Mouse (Mus musculus) neural tube, embryonic 13.5 days (tissue): Measurements from ENCODE around the gene Ttyh2. TPM values are rescaled to one million over a fixed set of nuclear protein-coding genes. Genes with fewer than 3 reads are reported as not detected.

ENCODE experiments used
- ATAC-seq: fragments of 200-750 bp; cut with Nextera tagmentation; 2 replicates; pipeline ENCODE4 v1.8.0; 2017; ENCODE audit warnings: low read depth, mild to moderate bottlenecking, moderate TSS enrichment, moderate library complexity
- H3K27ac ChIP-seq: fragments of 300-500 bp; sonication (generic); replicated peaks from 2 replicates; pipeline ENCODE4 v1.5.1; 2015; ENCODE audit warnings: moderate library complexity, mild to moderate bottlenecking, inconsistent platforms
- H3K27me3 ChIP-seq: fragments of 300-500 bp; sonication (generic); 2 replicates; pipeline ENCODE4 v1.6.1; 2015; ENCODE audit warnings: mild to moderate bottlenecking, inconsistent platforms
- H3K36me3 ChIP-seq: fragments of 300-500 bp; sonication (generic); 2 replicates; pipeline ENCODE4 v1.6.1; 2015; ENCODE audit warnings: mild to moderate bottlenecking, inconsistent platforms
- H3K4me1 ChIP-seq: fragments of 300-500 bp; sonication (generic); replicated peaks from 2 replicates; pipeline ENCODE4 v1.6.1; 2015; ENCODE audit warnings: inconsistent platforms
- H3K4me2 ChIP-seq: fragments of 300-500 bp; sonication (generic); 2 replicates; pipeline ENCODE4 v1.6.1; 2015; ENCODE audit warnings: inconsistent platforms, mild to moderate bottlenecking, moderate library complexity
- H3K4me3 ChIP-seq: fragments of 300-500 bp; sonication (generic); 2 replicates; pipeline ENCODE4 v1.5.1; 2015; ENCODE audit warnings: mild to moderate bottlenecking, inconsistent platforms
- H3K9ac ChIP-seq: fragments of 300-500 bp; sonication (generic); 2 replicates; pipeline ENCODE4 v1.6.1; 2015; ENCODE audit warnings: moderate library complexity, mild to moderate bottlenecking, inconsistent platforms
- H3K9me3 ChIP-seq: fragments of 300-500 bp; sonication (generic); 2 replicates; pipeline ENCODE4 v1.6.1; 2016; ENCODE audit warnings: inconsistent platforms
- WGBS: fragments of 180-500 bp; shearing (Covaris S2); methylation state at CpG from one replicate; pipeline ENCODE4 v1.1.7; 2015; 5-methylcytosine and 5-hydroxymethylcytosine counted together
- polyA plus RNA-seq: library from polyadenylated mRNA; unstranded; fragments of >200 nt; fragmentation: Nextera tagmentation; extraction: Ambion mirVana; gene quantifications from 2 replicates; pipeline ENCODE4 v1.2.1, GENCODE M21; 2015

The Ttyh2 gene
- polyA plus RNA-seq, 1 experiment from 2014 or later, result 38.8 TPM

DNA sequence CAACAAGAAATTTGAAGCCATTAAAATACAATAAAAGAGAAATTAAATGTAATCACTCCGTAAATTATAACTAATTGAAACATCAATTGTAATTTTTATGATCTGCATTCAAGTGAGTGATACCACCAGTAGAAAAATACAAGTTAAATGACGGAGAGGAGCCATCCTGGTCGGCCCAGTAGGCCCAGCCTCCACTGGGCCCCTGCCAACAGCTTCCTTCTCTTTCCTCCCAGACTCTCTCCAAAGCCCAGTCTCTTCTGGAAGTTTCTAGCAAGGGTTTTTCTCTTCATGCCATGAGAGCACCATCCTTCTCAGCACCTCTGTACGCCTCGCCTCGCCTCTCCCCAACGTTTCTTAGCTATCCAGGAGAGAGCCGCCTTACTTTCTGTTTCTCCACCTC, 34.1 kb upstream of the Ttyh2 start:
- ATAC-seq, result no peak
- Histone ChIP-seq H3K4me2 (no peak overlapping the region), H3K36me3 (no peaks in the 10 kb centered on the region), H3K4me1 (peaks cover 27% of the 10 kb centered on the region), H3K4me3 (no peak overlapping the region), H3K27ac (no peak overlapping the region), H3K9me3 (0 out of 2 replicates have a peak, but pooled peaks cover under 1% of the 10 kb centered on the region), H3K9ac (no peak overlapping the region), H3K27me3 (peaks cover 24% of the 10 kb centered on the region)
- WGBS, result 80% methylated on average over 8 of the region's 8 CpGs

DNA sequence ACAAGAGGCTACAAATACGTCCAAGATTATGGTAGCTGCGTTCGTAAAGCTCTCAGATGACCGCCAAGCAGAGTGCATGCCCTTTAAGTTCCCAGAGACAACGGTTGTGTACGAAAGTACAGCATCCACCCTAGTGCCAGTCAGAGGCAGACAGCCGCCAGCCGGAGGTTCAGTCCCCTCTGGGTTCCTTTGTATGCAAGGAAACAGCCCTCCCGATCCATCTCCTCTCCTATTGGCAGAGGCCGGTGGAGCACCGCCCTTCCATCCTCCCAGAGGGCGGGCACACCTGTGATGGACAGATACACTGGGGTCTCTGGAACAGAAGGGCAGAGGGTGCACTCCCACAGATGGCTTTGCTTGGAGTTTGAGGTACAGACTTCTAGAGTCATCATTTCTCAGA, 33.0 kb upstream of the Ttyh2 start:
- Histone ChIP-seq H3K27ac (no peak overlapping the region), H3K4me1 (peaks cover 18% of the 10 kb centered on the region), H3K4me3 (no peak overlapping the region), H3K9ac (no peak overlapping the region), H3K4me2 (no peak overlapping the region), H3K36me3 (no peaks in the 10 kb centered on the region), H3K9me3 (0 out of 2 replicates have a peak, but pooled peaks cover 6% of the 10 kb centered on the region), H3K27me3 (peaks cover 23% of the 10 kb centered on the region)
- no peak for ATAC-seq
- 62% methylated on average over 12 of the region's 12 CpGs for WGBS

DNA sequence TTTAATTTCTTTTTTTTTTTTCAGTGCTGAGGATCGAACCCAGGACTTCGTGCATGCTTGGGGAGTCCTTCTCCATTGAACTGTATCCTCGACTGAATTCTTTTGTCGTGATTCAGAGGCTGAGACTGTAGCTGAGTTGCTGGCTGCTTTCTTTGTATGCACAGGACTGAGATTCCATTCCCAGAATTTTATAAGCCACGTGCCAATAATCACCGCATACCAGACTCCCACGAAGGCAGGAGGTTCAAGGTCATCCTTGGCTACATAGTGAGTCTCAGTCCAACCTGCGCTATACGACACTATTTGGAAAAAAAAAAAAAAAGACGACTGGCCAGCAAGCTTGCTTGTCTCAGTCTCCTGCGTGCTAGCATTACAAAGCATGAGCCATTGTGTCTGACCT, 32.3 kb upstream of the Ttyh2 start:
- 0 out of 2 replicates have a peak, but pooled peaks cover 6% of the 10 kb centered on the region for H3K9me3 ChIP-seq
- H3K27me3 ChIP-seq, result peaks cover 16% of the 10 kb centered on the region
- 85% methylated on average over 11 of the region's 11 CpGs for WGBS
- no peak overlapping the region for H3K9ac ChIP-seq
- no peak overlapping the region for H3K27ac ChIP-seq
- H3K4me3 ChIP-seq, result no peak overlapping the region
- H3K36me3 ChIP-seq, result no peaks in the 10 kb centered on the region
- H3K4me1 ChIP-seq, result peaks cover 14% of the 10 kb centered on the region
- no peak for ATAC-seq
- no peak overlapping the region for H3K4me2 ChIP-seq

DNA sequence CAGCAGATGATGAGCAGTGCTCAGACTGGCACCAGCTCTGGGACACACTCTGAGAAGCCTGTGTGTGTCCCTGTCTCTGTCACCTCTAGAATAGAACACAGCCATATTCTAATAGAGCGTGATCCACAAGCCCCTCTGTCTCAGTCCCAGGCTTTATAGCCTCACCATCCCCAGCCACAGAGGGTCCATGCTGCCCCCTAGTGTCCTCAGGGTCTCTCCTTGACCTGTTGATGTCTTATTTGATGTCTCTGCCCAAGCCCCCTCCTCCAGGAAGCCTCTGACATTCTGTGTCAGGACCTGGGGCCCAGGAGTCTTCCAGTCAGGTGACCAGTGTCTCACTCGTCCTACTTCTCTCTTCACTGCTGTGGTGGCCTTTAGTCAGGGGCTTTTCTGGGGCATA, 31.1 kb upstream of the Ttyh2 start:
- H3K27ac ChIP-seq, result no peak overlapping the region
- ATAC-seq, result no peak
- H3K27me3 ChIP-seq, result peaks cover 9% of the 10 kb centered on the region
- H3K9me3 ChIP-seq, result 0 out of 2 replicates have a peak, but pooled peaks cover 6% of the 10 kb centered on the region
- no peaks in the 10 kb centered on the region for H3K36me3 ChIP-seq
- H3K4me1 ChIP-seq, result peaks cover 14% of the 10 kb centered on the region
- no peak overlapping the region for H3K4me3 ChIP-seq
- 54% methylated on average over 2 of the region's 2 CpGs for WGBS
- no peak overlapping the region for H3K4me2 ChIP-seq
- no peak overlapping the region for H3K9ac ChIP-seq

DNA sequence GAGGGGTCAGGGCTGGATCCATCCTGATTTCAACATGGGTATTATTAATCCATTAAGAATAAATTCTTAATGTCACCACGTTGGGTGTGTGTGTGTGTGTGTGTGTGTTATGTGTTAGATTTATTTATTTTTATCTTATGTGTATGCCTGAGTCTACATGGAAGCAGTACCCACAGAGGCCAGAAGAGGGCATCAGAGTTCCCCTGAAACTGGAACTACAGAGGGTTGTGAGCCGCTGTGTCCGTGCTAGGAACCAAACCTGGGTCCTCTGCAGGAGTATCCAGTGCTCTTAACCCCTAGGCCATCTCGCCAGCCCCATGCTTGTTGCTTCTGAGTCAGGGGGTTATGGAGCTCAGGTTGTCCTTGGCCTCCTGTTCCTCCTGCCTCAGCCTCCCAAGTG, 25.7 kb upstream of the Ttyh2 start:
- Histone ChIP-seq H3K27ac (no peak overlapping the region), H3K4me1 (peaks cover 10% of the 10 kb centered on the region), H3K4me3 (no peak overlapping the region), H3K9ac (no peak overlapping the region), H3K4me2 (no peak overlapping the region), H3K9me3 (0 out of 2 replicates have a peak, but pooled peaks cover 6% of the 10 kb centered on the region), H3K36me3 (no peaks in the 10 kb centered on the region), H3K27me3 (peaks cover 8% of the 10 kb centered on the region)
- WGBS, result 66% methylated on average over 4 of the region's 4 CpGs
- no peak for ATAC-seq

DNA sequence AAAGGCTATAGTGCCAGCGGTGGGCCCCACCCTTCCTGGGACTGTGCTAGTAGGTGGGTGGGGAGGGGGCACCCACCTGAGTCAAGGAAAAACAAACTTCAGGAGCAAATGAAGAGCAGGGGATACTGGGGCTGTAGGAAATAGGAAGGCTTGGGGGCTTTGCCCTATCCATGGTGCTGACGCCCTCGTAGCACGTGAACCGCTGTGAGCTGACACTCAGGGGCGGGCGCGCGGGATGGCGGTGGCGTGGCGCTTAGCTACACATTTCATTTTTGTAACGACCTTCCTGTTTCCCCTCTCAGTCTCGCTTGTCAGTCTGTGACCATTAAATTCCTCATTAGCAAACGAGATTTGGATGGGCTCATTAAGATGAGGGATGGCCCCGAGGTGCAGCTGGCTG, 22.7 kb upstream of the Ttyh2 start:
- Histone ChIP-seq H3K36me3 (no peaks in the 10 kb centered on the region), H3K4me2 (peak overlapping the region; percentile 37), H3K27me3 (peaks cover 8% of the 10 kb centered on the region), H3K9me3 (no peaks in the 10 kb centered on the region), H3K4me3 (no peak overlapping the region), H3K4me1 (peaks cover 32% of the 10 kb centered on the region), H3K27ac (no peak overlapping the region; the same call in 1 of the 2 replicates), H3K9ac (no peak overlapping the region)
- no peak for ATAC-seq
- WGBS, result 3% methylated on average over 16 of the region's 16 CpGs

DNA sequence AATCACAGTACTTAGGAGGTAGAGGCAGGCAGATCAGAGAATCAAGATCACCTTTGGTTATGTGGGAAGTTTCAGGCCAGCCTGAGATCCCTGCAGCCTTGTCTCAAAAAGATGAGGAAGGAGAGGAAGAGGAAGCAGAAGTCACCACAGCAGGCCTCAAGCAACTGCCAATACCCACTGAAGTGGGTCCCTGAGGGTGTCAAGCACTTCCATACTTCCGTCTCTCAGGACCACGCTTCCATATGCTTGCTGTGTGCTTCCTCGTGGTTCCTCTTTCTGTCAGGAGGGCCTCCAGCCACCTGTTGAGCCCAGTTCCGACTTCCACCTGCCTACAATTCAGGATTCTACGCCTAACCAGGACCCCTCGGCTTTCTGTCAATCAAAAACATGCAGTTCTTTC, 21.6 kb upstream of the Ttyh2 start:
- no peak overlapping the region for H3K4me3 ChIP-seq
- H3K9me3 ChIP-seq, result no peaks in the 10 kb centered on the region
- 82% methylated on average over 6 of the region's 6 CpGs for WGBS
- H3K36me3 ChIP-seq, result no peaks in the 10 kb centered on the region
- peaks cover 36% of the 10 kb centered on the region for H3K4me1 ChIP-seq
- no peak for ATAC-seq
- peaks cover 8% of the 10 kb centered on the region for H3K27me3 ChIP-seq
- H3K4me2 ChIP-seq, result no peak overlapping the region
- H3K9ac ChIP-seq, result no peak overlapping the region
- no peak overlapping the region for H3K27ac ChIP-seq

DNA sequence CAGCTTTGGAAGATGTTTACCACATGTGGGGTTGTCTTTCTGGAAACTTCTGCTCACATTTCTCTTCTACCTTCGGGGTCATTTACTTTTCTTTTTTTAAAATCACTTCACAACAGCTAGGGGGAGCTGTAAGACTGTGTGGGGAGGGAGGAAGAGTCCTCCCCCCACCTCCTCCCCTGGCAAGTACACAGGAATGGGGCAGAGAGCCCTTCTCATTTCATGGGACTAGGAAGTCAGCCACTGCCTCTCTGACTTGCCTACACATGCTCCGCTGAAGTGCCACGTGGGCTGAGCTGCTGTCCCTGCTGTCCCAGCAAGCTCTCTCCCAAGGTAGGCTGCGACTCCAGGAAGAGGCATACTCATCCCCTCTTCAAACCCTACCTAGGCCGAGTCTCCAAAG, 20.7 kb upstream of the Ttyh2 start:
- peaks cover 8% of the 10 kb centered on the region for H3K27me3 ChIP-seq
- H3K9me3 ChIP-seq, result no peaks in the 10 kb centered on the region
- no peak for ATAC-seq
- no peak overlapping the region for H3K9ac ChIP-seq
- no peak overlapping the region for H3K27ac ChIP-seq
- no peak overlapping the region for H3K4me3 ChIP-seq
- H3K36me3 ChIP-seq, result no peaks in the 10 kb centered on the region
- WGBS, result 70% methylated on average over 5 of the region's 5 CpGs
- peaks cover 36% of the 10 kb centered on the region for H3K4me1 ChIP-seq
- H3K4me2 ChIP-seq, result no peak overlapping the region

DNA sequence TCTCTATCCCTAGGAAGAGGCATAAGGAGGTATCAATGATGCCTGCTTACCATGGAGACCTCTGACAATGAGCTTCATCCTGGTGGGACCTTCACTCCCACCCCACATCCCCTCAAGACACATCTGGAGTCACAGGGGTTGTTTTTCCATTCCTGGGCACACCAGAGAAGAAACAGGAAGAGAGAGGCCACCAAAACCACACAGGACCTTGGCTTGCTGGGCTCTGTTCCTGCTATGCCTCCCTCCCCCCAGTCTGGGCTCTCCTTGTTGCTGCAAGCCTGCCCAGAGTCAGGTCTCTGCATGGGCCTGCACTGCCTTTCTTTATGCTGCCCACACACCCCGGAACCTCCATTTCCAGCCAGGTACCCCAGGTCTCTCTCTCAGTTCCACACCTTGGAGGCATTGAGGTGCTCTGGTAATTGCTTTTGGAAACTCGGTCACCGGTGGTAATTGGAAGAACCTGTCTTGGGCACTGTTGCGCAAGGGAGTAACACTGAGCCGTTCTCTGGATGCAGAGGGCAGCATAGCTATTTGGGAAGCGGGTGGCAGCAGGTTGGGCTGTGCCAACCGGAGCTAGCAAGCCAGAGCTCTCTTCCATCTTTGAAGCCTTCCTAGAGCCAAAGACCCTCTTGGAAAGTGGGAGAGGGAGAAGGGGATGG, 19.8 kb upstream of the Ttyh2 start:
- no peaks in the 10 kb centered on the region for H3K36me3 ChIP-seq
- H3K4me2 ChIP-seq, result no peak overlapping the region
- peaks cover 8% of the 10 kb centered on the region for H3K27me3 ChIP-seq
- H3K9ac ChIP-seq, result no peak overlapping the region
- H3K27ac ChIP-seq, result no peak overlapping the region
- ATAC-seq, result no peak
- H3K9me3 ChIP-seq, result no peaks in the 10 kb centered on the region
- peaks cover 36% of the 10 kb centered on the region for H3K4me1 ChIP-seq
- no peak overlapping the region for H3K4me3 ChIP-seq
- 87% methylated on average over 7 of the region's 7 CpGs for WGBS

DNA sequence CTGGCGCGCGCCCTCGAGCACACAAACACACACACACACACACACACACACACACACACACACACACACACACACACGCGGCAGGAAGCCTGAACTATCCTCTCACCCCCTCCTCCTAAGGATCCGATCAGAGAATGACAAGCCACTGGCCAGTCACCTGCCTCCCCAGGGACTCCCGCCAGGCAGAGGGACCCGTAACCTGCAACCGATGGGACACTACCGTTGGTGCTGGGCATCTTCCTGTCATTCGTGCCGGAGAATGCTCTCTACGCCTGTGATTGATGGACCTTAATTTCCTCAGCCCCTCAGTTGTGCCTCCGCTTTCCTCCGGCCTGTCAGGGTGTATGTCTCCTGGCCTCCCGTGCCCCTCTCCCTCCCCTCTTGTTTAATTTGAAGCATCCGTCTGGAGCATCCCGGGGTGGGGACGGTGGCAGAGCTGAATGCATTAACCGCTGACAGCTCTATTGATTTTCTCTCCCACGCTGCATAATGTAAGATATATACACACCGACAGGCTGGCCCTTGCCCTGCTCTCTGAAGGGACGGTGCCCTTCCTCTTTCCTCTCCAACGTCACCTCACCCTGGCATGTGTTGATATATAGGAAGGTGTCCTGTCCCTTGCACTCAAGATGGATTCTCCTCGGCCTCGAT, 18.1 kb upstream of the Ttyh2 start:
- Histone ChIP-seq H3K27me3 (peaks cover 8% of the 10 kb centered on the region), H3K36me3 (no peaks in the 10 kb centered on the region), H3K9me3 (no peaks in the 10 kb centered on the region), H3K4me3 (no peak overlapping the region), H3K27ac (peak overlapping the region; percentile 61), H3K4me2 (peak overlapping the region; percentile 30), H3K4me1 (peaks cover 35% of the 10 kb centered on the region), H3K9ac (peak overlapping the region; percentile 50)
- WGBS, result 21% methylated on average over 23 of the region's 27 CpGs
- ATAC-seq, result peak; percentile 70

DNA sequence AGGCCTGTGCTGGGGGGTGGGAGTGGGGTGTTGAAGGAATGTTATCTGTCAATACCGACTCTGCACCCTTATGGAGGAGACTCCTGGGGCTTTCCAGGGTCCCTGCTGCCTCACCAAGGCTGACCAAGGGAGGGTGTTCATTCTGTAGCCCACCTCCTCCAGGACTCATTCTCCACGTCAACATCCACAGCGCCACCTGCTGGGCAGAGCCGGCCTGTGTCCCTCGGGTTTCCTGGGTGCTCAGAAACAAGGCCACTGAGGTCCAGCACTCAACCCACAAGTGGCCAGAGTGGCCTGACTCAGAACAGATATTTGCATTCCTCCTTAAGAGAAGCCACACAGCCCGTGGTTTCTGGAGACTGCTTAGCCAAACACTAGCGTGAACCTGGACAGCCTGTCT, 17.5 kb upstream of the Ttyh2 start:
- ATAC-seq, result peak; percentile 56
- Histone ChIP-seq H3K36me3 (no peaks in the 10 kb centered on the region), H3K4me3 (no peak overlapping the region), H3K27me3 (peaks cover 8% of the 10 kb centered on the region), H3K27ac (peak overlapping the region; percentile 61), H3K9me3 (no peaks in the 10 kb centered on the region), H3K9ac (0 out of 2 replicates have a peak overlapping the region, but pooled peaks have one; percentile 50), H3K4me2 (peak overlapping the region; percentile 30; the same call in 1 of the 2 replicates), H3K4me1 (peaks cover 29% of the 10 kb centered on the region)
- 18% methylated on average over 7 of the region's 7 CpGs for WGBS

DNA sequence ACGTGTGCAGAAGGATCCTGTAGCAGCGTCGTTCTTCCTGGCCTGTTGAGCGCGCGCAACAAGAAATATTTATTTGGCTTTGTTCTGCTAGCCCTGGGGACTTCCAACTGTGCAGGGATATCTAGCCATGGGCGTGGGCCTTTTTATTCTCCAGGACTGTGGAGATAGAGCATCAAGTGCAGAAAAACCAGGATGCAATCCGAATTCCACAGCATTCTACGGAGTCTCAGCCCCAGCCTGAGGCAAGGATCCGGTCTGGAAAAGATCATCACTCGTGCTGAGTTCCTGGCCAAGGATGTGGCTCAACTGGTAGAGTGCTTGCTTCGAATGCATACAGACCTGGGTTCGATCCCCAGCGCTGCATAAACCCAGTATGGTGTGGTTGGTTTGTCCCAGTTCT, 13.1 kb upstream of the Ttyh2 start:
- WGBS, result 87% methylated on average over 14 of the region's 14 CpGs
- ATAC-seq, result no peak

More for the DNA sequence above, 13.1 kb upstream of the Ttyh2 start:
- Histone ChIP-seq H3K4me3 (no peak overlapping the region), H3K27ac (no peak overlapping the region), H3K27me3 (peaks cover 3% of the 10 kb centered on the region; the same call in 1 of the 2 replicates), H3K9ac (no peak overlapping the region), H3K9me3 (no peaks in the 10 kb centered on the region), H3K36me3 (no peaks in the 10 kb centered on the region), H3K4me1 (peaks cover 11% of the 10 kb centered on the region), H3K4me2 (no peak overlapping the region)
